Mouse (Mus musculus): ENCODE data around the gene Lrrc66.

GRCm38 (mm10) chr5:73598943-73599695, 33.2 kb downstream of the Lrrc66 start:
- no peak for TF ChIP-seq CTCF (IDR thresholded peaks at IDR 0.05; ENCODE audit: extremely low read depth, insufficient read depth, low read length)
- no peak for TF ChIP-seq POLR2A (IDR thresholded peaks at IDR 0.05; ENCODE audit: extremely low read depth, insufficient read depth, low read length)

Data from cortical plate, adult 2 months (tissue).